Mouse (Mus musculus): ENCODE measurements at regions not wholly inside any gene's neighbourhood (a gene's known extent, or its start where the extent isn't known, plus 50 kb on each side); places are given as distances from the start of the nearest gene placed in this dataset.

DNA sequence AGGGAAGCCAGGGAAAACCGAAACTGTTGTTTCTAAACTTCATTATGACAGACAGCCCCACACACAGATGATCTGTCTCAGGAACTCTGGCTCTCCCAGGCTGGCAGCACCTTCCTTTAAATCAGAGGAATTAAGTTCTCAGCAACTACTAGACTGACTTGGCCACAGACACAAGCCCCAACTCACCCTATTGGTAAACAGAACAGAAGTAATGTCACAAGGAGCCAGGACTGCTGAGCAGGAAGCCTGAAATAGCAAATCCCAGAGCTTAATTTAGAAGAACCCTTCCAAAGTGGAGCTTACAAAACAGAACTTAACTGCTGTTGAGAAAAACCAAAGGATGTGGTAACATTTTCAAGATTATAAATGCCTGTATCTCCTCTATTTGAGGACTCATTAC, 174.8 kb downstream of the Nfkbiz start:
- DNase-seq (ENCODE audit: low spot score) = peak; percentile 19

DNA sequence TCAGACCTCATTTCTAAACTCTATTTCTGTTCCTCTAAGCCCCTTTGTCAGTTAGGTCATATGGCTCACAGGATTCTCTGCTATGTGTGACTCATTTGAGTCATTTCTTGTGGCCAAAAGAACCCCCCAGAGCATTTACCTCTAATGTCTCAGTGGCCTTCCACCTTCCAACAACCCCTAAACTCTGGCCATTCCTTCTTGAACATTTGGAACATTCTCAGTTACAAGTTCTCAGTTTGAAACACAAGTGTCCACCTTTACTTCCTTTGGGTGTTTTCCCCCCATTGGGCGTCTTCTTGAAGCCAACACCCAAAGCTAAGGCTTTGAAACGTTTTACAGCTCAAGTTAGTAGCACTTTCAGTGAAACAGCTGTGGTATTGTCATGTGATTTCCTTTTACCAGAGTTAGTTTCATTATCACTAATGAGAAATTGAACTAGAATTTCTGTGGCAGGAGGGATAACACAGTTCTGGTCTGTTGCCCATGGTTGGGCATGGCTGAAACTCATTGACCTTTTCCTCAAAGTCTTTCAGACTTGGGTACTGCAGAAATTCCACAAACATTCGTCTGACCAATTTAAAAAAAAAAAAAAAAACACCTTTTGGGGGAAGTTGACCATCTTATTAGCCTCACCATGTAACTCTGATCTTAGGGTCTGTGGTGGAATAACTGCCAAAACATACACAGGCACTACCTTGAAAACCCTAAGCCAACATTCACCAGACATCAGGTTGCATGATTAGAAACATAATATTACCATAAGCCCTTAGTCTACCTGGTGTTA, 201.8 kb downstream of the Nfkbiz start:
- peak; percentile 12 for DNase-seq (ENCODE audit: low spot score)

DNA sequence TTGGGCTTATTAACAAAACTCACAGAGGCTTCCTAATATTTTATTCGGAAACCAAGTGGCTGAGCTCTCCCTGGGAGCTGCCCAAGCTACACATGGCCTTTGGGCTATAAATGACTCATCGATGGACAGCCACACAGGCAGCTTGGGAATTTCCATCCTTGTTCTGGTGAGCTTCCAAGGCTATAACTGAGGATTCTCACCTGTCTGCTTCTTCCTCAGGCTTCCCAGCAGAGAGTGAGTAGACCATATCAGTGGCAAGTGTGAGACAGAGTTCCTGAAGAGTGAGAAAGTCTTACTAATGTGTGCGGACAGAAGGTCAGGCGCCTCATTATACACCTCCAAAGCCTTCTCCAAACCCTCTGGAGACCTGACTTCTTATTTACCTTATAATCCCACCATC, 202.5 kb downstream of the Nfkbiz start:
- DNase-seq (ENCODE audit: low spot score) = no peak

- DNase-seq (ENCODE audit: low spot score) = no peak
These were observed 204.0 kb downstream of the Nfkbiz start for GRCm38 (mm10) chr16:55634691-55635090.

GRCm38 (mm10) chr16:55632220-55632619, 206.5 kb downstream of the Nfkbiz start:
- no peak for DNase-seq (ENCODE audit: low spot score)

GRCm38 (mm10) chr16:55631637-55632036, 207.1 kb downstream of the Nfkbiz start:
- DNase-seq (ENCODE audit: low spot score) = no peak

DNA sequence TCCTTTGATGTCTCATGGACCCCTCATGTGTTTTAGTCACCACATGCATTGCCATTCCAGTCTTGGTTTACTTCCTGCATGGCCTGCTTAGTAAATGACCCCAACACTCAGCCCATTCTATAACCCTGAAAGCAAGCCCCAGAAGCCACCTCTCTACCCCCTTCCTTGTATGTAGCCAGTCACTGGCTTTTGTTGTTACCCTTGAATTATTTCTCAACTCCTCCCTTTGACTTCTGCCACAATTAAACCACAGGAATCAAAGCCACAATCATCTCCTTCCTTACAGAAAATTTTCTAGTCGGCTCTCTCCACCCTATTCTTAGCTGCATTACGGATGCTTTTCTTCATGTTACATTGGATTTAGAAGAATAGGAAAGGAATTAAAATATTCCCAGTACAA, 207.7 kb downstream of the Nfkbiz start:
- no peak for DNase-seq (ENCODE audit: low spot score)

GRCm38 (mm10) chr16:55627531-55627930, 211.2 kb downstream of the Nfkbiz start:
- DNase-seq (ENCODE audit: low spot score) = no peak

- DNase-seq (ENCODE audit: low spot score) = no peak
These were observed 215.3 kb downstream of the Nfkbiz start for GRCm38 (mm10) chr16:55623422-55623821.

DNA sequence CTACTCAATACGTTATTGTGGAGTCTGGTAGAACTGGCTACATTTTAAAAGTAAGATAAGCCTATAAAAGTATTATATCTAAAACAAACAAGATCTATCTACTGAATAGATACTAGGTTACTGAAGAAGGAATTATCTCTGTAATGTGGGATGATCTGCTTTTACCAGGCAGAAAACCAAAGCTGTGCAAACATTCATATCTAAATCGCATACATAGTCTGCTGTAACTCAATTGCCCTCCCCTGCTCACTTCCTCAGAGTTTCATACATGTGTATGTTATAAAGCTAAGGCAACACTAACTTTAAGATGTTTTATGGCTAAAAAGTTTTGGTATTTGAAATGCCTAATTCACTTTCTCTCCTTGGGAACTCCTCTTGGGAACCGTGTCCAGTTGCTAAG, 219.0 kb downstream of the Nfkbiz start:
- no peak for DNase-seq (ENCODE audit: low spot score)

DNA sequence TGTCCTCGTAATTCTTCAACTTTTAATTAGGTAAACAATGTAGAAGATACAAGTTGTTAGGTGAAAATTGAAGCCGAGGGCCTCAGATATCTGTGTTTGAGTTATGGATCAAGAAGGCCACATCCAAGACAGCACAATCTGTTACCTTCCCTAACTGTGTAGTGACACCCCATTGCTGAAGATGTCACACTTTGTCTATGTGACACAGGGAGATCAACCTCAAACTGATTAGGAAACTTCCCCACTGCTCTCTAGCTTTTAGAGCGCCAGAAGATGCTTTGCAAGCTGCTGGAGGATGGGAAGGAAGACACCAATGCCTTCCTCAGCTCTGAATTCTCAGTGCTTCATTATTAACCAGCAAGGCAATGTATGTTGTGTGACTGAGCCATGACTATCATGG, 220.7 kb downstream of the Nfkbiz start:
- DNase-seq (ENCODE audit: low spot score) = no peak

DNA sequence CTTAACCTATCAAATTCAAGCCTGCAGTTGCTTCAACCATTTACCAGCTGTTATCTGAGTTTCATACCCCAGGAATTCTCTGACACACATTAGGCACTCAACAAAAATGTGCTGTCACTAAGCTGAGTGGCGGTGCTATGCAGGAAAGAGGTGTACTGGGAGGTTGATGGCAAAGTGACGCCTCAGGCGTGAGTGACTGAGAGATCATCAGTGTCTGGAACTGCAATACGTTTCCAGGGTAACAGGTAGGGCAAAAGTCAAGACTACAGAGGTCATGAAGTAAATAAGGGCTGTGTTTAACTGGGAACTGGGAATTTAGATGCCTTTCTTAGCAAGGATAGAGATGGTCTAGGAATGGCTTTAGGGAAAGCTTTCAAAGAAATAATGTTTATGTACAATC, 221.2 kb downstream of the Nfkbiz start:
- DNase-seq (ENCODE audit: low spot score) = no peak

GRCm38 (mm10) chr16:55616408-55617120, 222.1 kb downstream of the Nfkbiz start:
- no peak for DNase-seq (ENCODE audit: low spot score)

GRCm38 (mm10) chr16:55612873-55613272, 225.8 kb downstream of the Nfkbiz start:
- DNase-seq (ENCODE audit: low spot score) = peak; percentile 28

DNA sequence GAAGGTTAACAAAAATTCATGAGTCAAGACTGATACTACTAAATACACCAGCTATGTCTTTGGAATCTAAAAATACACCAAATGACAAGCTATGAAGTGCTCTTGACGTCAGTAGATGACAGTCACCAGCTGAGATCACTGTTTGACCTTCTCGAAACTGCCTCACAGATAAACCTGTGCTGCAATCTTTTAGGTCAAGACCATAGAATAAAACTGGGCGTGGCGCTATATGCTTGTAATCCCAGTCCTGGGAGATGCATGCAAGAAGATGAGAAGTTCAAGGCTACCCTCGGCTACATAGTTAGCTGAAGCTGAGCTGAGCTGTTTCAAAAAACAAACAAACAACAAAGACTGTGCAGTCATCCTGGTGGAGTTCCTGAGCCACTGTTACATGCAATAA, 226.7 kb downstream of the Nfkbiz start:
- no peak for DNase-seq (ENCODE audit: low spot score)

DNA sequence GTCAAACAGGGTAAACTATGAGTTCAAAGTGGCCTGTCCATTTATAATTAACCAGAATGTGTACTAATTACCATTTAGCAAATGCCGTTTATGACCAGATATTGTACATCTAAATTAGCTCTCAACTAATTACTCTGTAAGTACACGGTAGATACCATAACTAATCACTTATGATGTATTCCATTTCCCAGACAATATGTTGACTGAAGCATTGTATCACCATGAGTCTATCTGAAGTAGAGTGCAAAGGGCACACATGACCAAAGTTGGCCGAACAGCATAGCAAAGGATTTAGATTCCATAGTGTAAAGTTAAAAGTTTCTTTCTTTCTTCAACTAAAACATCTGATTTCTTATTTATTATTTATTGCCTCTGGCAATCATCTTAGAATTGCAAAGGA, 227.5 kb downstream of the Nfkbiz start:
- DNase-seq (ENCODE audit: low spot score) = no peak

DNA sequence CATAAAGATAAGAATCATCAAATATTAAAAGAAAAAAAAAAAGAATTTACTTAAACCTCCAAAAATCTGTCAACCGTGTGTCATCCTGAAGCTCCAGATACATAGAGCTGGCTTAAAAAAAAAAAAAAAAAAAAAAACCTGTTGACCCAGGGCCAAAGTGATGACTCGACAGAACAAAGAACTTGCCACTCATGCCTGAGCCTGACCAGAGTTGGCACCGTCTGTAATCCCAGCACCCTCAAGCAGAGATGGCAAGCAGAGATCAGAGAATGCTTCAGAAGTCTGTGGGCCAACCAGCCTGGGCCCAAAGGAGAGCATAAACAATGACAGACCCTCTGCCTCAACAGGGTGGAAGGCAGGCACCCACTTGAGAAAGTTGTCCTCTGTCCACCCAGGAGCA, 230.3 kb downstream of the Nfkbiz start:
- no peak for DNase-seq (ENCODE audit: low spot score)

GRCm38 (mm10) chr16:55606447-55607239, 232.1 kb downstream of the Nfkbiz start:
- DNase-seq (ENCODE audit: low spot score) = peak; percentile 43

DNA sequence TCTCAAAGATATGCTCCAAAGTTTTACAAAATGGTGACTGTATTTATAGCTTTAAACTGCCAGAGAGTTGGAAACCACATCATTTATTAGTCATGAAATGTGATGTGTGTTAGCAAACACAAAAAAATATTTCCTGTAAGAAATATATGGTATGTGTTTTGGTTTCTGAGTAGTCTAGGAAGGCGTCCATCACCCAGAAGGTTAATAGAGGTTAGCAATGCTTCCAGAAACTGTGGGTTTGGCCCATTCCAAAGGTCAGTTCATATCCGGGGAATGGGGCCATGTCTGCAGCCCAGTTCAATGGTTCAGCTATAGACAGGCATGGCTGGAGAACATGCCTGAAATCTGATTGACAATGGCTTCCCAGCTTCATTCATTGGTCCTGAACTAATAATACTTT, 235.1 kb downstream of the Nfkbiz start:
- DNase-seq (ENCODE audit: low spot score) = no peak

GRCm38 (mm10) chr16:55589382-55589956, 249.2 kb downstream of the Nfkbiz start:
- no peak for DNase-seq (ENCODE audit: low spot score)

DNA sequence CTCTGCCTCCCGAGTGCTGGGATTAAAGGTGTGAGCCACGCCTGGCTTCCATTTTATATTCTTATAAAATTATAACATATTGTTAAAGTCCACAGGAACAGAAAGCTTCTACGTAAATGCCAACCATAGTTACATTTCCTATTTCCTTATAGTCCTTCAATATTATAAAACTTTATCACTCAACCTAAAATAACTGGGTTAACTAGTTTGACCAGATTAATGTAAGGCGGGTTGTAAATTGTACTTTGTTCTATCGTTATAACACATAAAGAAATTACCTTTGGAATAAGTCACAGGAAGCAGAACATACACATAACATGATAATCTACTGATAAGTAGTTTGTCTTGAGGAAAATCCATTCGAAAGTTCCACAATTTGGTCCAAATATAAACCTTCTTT, 251.6 kb downstream of the Nfkbiz start:
- no peak for DNase-seq (ENCODE audit: low spot score)

GRCm38 (mm10) chr16:55582906-55583305, 255.8 kb downstream of the Nfkbiz start:
- DNase-seq (ENCODE audit: low spot score) = no peak
